Mouse (Mus musculus) lung, postnatal 25 days (tissue): Measurements from ENCODE around the gene Cps1.

Experiments
- DNase-seq: peaks from one replicate; pipeline ENCODE4 v3.0.0; 2022; ENCODE audit warnings: low spot score

Cps1 gene

GRCm38 (mm10) chr1:67235468-67236217 is 112.8 kb downstream of the Cps1 start:
- no peak for DNase-seq

DNA sequence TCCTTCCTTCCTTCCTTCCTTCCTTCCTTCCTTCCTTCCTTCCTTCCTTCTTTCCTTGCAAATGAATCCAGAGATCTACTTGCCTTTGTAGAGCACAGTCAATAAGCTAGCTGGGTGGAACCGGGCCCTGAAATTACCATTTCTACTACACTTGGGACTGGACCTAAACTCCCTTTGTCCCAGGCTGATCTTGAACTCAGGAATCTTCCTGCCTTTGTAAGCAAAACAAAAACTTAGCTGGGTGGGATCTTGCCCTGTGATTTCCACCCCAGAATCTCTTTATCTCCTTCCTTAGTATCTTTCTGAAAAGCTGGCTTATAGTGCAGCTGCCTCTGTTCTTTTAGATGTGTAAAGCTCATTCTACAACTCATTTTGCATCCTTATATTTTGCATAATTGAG is 115.6 kb downstream of the Cps1 start:
- no peak for DNase-seq

GRCm38 (mm10) chr1:67238941-67239340 is 116.1 kb downstream of the Cps1 start:
- DNase-seq, result no peak

- DNase-seq, result no peak
Measured at GRCm38 (mm10) chr1:67265222-67265621, 142.4 kb downstream of the Cps1 start.

DNA sequence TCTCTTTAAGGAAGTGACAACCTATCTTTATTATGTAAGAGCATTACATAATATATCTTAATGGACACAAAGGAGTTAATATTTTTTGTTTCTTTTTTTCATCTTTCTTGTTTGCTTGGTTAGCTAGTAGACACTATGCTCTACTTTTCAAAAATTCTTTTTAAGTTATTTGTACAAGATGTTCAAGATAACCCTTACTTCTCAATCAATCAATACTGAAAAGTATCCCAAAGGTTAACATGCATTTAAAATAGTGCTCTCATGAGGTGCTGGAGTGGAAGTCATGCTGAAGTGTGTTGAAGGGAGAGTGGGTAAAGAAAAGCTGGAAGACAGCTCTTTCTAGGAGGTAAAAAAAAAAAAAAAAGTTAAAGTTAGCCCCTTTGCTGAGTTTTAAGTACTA is 145.1 kb downstream of the Cps1 start:
- DNase-seq, result no peak

DNA sequence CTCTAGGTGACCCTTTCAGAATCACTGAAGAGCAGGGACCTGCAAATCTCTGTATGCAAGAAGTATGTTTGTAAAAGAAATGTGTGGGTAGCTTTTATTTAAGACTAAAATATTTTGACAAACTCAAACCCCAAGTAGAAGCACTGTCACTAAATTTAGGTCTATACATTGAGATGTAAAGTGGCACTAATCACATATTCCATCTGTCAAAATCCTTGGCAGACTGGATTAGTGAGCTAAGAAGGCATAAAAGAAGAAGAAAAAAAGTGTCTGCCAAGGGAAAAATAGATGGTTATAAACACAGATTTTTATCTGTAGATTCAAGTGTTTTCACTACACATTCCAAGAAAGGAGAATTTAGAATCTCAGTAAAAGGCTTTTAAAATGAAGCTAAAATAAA is 145.6 kb downstream of the Cps1 start:
- DNase-seq, result no peak

- no peak for DNase-seq
Measured at GRCm38 (mm10) chr1:67276270-67276669, 153.4 kb downstream of the Cps1 start.
